Mouse (Mus musculus) lung, postnatal 0 days (tissue): ENCODE data around the gene Rinl. TPM values are rescaled to one million over a fixed set of nuclear protein-coding genes. Genes with fewer than 3 reads are reported as not detected.

Experiments used
- ATAC-seq: fragments of 200-750 bp; cut with Nextera tagmentation; 2 replicates; pipeline ENCODE4 v1.8.0; 2017; ENCODE audit warnings: moderate library complexity
- DNase-seq: peaks from one replicate; pipeline ENCODE4 v3.0.0-alpha.2; 2016; ENCODE audit warnings: low spot score
- H3K27ac ChIP-seq: fragments of 300-500 bp; sonication (generic); 2 replicates; pipeline ENCODE4 v1.5.1; 2014; ENCODE audit warnings: antibody characterized with exemption, mild to moderate bottlenecking, low read length, mixed read lengths
- H3K27me3 ChIP-seq: fragments of 300-500 bp; sonication (generic); replicated peaks from 2 replicates; pipeline ENCODE4 v1.6.1; 2014; ENCODE audit warnings: low read length, mixed read lengths; ENCODE audit not compliant: insufficient read depth
- H3K36me3 ChIP-seq: fragments of 300-500 bp; sonication (generic); 2 replicates; pipeline ENCODE4 v1.6.1; 2014; ENCODE audit warnings: low read length, mixed read lengths; ENCODE audit not compliant: insufficient read depth
- H3K4me1 ChIP-seq: fragments of 300-500 bp; sonication (generic); 2 replicates; pipeline ENCODE4 v1.6.1; 2014; ENCODE audit warnings: antibody characterized with exemption, low read depth, low read length, mixed read lengths; ENCODE audit not compliant: insufficient read depth
- H3K4me2 ChIP-seq: fragments of 300-500 bp; sonication (generic); replicated peaks from 2 replicates; pipeline ENCODE4 v1.6.1; 2014; ENCODE audit warnings: low read depth, mild to moderate bottlenecking, low read length, moderate library complexity, mixed read lengths
- H3K4me3 ChIP-seq: fragments of 300-500 bp; sonication (generic); 2 replicates; pipeline ENCODE4 v1.5.1; 2014; ENCODE audit warnings: low read depth, low read length
- H3K9ac ChIP-seq: fragments of 300-500 bp; sonication (generic); replicated peaks from 2 replicates; pipeline ENCODE4 v1.6.1; 2014; ENCODE audit warnings: low read depth, mild to moderate bottlenecking
- H3K9me3 ChIP-seq: fragments of 300-500 bp; sonication (generic); 2 replicates; pipeline ENCODE4 v1.6.1; 2016; ENCODE audit warnings: low read length, mixed read lengths
- CTCF ChIP-seq: IDR thresholded peaks from 2 replicates; pipeline ENCODE4 v1.5.1; 2016; ENCODE audit warnings: antibody characterized with exemption, mild to moderate bottlenecking
- EP300 ChIP-seq: IDR thresholded peaks from 2 replicates; pipeline ENCODE4 v1.6.1; 2016; ENCODE audit warnings: antibody characterized with exemption, mild to moderate bottlenecking, control low read depth
- WGBS: fragments of 180-500 bp; shearing (Covaris S2); extraction: QIAGEN DNeasy Blood & Tissue Kit; methylation state at CpG from one replicate; pipeline ENCODE4 v1.1.7; 2014; 5-methylcytosine and 5-hydroxymethylcytosine counted together
- polyA plus RNA-seq: library from polyadenylated mRNA; unstranded; fragments of >200 nt; fragmentation: Nextera tagmentation; extraction: Ambion mirVana; gene quantifications from 2 replicates; pipeline ENCODE4 v1.2.1, GENCODE M21; 2015

The Rinl gene
- polyA plus RNA-seq, 1 experiment from 2014 or later = 10.2 TPM

DNA sequence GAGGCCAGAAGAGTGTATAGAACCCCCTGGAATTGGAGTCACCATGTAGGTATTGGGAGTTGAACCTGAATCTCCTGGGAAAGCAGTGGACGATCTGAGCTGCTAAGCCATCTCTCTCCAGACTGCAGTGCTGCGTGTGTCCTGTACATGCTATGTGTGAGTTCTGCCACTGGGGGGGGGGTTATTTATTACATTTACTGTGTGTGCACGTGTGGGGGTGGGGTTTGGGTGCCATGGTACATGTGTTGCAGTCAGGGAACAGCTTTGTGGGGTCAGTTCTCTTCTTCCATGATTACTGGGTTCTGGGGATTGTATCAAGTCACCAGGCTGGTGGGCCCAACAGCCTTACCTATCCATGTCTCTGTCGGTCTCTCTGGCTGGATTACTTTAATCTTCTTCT lies 18.1 kb downstream of the Rinl start:
- Histone ChIP-seq H3K9me3 (no peaks in the 10 kb centered on the region), H3K4me3 (no peak overlapping the region), H3K9ac (no peak overlapping the region), H3K4me1 (peaks cover 32% of the 10 kb centered on the region), H3K4me2 (no peak overlapping the region), H3K27ac (no peak overlapping the region), H3K27me3 (no peaks in the 10 kb centered on the region), H3K36me3 (no peaks in the 10 kb centered on the region)
- peak; percentile 44 for DNase-seq
- TF ChIP-seq EP300 (no peak), CTCF (peak; percentile 49)
- 70% methylated on average over 4 of the region's 4 CpGs for WGBS
- no peak for ATAC-seq

GRCm38 (mm10) chr7:28807641-28808220 lies 19.0 kb downstream of the Rinl start:
- Histone ChIP-seq H3K36me3 (no peaks in the 10 kb centered on the region), H3K9me3 (no peaks in the 10 kb centered on the region), H3K9ac (peak overlapping the region; percentile 83), H3K4me1 (peaks cover 27% of the 10 kb centered on the region; the same call in 1 of the 2 replicates), H3K27ac (peak overlapping the region; percentile 100), H3K4me3 (peak overlapping the region; percentile 75), H3K27me3 (no peaks in the 10 kb centered on the region), H3K4me2 (peak overlapping the region; percentile 98)
- ATAC-seq (no peak), DNase-seq (peak; percentile 77)
- TF ChIP-seq CTCF (0 out of 2 replicates have a peak, but pooled peaks have one; percentile 13), EP300 (no peak)
- WGBS = 32% methylated on average over 8 of the region's 8 CpGs

DNA sequence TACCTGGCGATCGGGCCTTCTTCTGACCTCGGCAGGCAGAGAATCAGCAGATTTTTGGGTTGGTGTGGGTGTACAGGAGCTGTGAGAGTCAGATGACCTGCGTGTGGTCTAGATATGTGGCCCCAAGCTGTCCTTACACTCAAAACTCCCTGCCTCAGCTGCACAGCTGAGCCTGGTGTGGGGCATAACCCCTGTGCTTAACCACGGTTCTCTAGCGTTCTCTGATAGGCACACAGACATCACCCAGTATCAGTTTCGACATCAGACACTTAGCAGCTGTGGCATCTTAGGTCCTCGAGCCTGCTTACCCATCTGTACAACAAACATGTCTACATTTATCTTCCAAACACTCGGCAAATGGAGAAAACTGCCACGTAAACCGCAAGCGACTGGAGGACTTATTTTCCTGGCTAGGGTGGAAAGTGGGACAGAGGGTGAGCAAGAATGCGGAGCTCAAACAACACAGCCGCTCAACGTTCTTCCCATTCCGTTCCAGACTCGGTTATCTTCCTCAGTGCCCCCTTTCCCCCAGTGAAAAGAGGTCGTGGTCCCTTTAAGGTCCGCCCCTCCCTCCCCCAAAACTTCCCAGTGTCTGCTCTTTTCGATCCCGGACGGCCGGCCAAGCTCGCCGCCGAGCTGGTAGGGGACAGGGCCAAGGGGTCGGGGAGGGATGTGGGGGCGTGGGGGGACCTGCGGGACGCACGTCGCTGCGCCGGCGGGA lies 19.6 kb downstream of the Rinl start, which contains the start of gene Hnrnpl:
TSS of gene Hnrnpl (plus strand) at position 321 of the 721 bp plus-strand sequence.
- WGBS = 2% methylated on average over 31 of the region's 35 CpGs
- peaks cover 5% of the 10 kb centered on the region; the same call in 1 of the 2 replicates for H3K36me3 ChIP-seq
- peak within 1 kb of the TSS; percentile 83 for H3K9ac ChIP-seq
- peaks cover 23% of the 10 kb centered on the region; the same call in 1 of the 2 replicates for H3K4me1 ChIP-seq
- peak within 1 kb of the TSS; percentile 75 for H3K4me3 ChIP-seq
- peak within 1 kb of the TSS; percentile 100 for H3K27ac ChIP-seq
- peak within 1 kb of the TSS; percentile 98 for H3K4me2 ChIP-seq
- DNase-seq (peak; percentile 85), ATAC-seq (peak; percentile 10)
- H3K9me3 ChIP-seq = no peaks in the 10 kb centered on the region
- TF ChIP-seq CTCF = no peak
- peak; percentile 33; the same call in 1 of the 2 replicates for TF ChIP-seq EP300
- no peaks in the 10 kb centered on the region for H3K27me3 ChIP-seq

- WGBS = 0% methylated on average over 30 of the region's 32 CpGs
- Histone ChIP-seq H3K27ac (peak overlapping the region; percentile 100), H3K27me3 (no peaks in the 10 kb centered on the region), H3K4me1 (peaks cover 20% of the 10 kb centered on the region; the same call in 1 of the 2 replicates), H3K4me3 (peak overlapping the region; percentile 75), H3K4me2 (peak overlapping the region; percentile 98), H3K36me3 (peaks cover 8% of the 10 kb centered on the region; the same call in 1 of the 2 replicates), H3K9me3 (no peaks in the 10 kb centered on the region), H3K9ac (peak overlapping the region; percentile 83)
- DNase-seq (peak; percentile 97), ATAC-seq (peak; percentile 68)
- TF ChIP-seq EP300 (peak; percentile 70), CTCF (no peak; the same call in 1 of the 2 replicates)
Measured at GRCm38 (mm10) chr7:28808957-28809393, 20.2 kb downstream of the Rinl start.

- Histone ChIP-seq H3K27me3 (no peaks in the 10 kb centered on the region), H3K36me3 (peaks cover 13% of the 10 kb centered on the region; the same call in 1 of the 2 replicates), H3K4me1 (peaks cover 20% of the 10 kb centered on the region; the same call in 1 of the 2 replicates), H3K4me3 (peak overlapping the region; percentile 75), H3K27ac (peak overlapping the region; percentile 100), H3K9ac (peak overlapping the region; percentile 83), H3K4me2 (peak overlapping the region; percentile 98), H3K9me3 (no peaks in the 10 kb centered on the region)
- DNase-seq (peak; percentile 59), ATAC-seq (peak; percentile 3)
- under 1% methylated on average over 35 of the region's 35 CpGs for WGBS
- TF ChIP-seq EP300 (no peak; the same call in 1 of the 2 replicates), CTCF (peak; percentile 7)
Measured at GRCm38 (mm10) chr7:28809401-28810089, 20.8 kb downstream of the Rinl start.
